ENCODE assay signal across 25 mouse cellular contexts in the genomic region with DNA sequence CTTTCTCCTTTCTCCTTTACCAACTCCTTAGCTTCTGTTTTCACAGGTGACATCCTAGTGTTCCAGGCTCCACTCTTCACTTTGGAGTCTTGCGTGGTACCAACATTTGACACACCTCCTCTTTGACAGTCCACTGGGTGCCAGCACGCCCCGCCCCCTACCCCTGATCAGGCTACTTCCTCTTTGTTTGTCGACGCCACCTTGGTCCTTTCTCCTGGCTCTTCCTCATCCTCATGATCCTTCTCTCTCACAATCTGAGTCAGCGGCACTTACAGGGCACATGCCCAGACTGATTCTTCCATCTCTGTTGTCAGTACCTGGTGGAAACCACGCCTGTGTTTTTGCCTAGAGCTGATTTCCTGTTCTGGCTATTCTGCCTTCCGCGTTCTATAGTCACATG. TPM values are rescaled to one million over a fixed set of nuclear protein-coding genes. Genes with fewer than 3 reads are reported as not detected.
DNase-seq lines count a peak whose midpoint lies in the region; ATAC-seq and TF ChIP-seq lines count a peak whose summit lies in the region.
"Had no signal": no experiment of that assay in that cellular context is flagged by ENCODE, and none has a peak within 500 bp of the region (broad histone marks: within the 10 kb centered on the region; RNA-seq: fewer than 3 reads in every experiment).

No protein-coding gene starts in this region.

- no peak overlapping the region for H3K9ac ChIP-seq in forebrain, embryonic 16.5 days (replicated peaks; ENCODE audit: low read depth, low read length)
- H3K9ac ChIP-seq: forebrain, embryonic 15.5 days; heart, embryonic 15.5 days; kidney, embryonic 15.5 days; limb, embryonic 13.5 days; liver, embryonic 15.5 days; neural tube, embryonic 13.5 days; stomach, embryonic 15.5 days had no signal

- H3K4me2 ChIP-seq in forebrain, embryonic 16.5 days (ENCODE audit: low read length), result no peak overlapping the region
- H3K4me2 ChIP-seq: forebrain, embryonic 15.5 days; heart, embryonic 15.5 days; kidney, embryonic 15.5 days; liver, embryonic 15.5 days; neural tube, embryonic 13.5 days; stomach, embryonic 15.5 days had no signal

- no peak for TF ChIP-seq POLR2A in testis, adult 2 months (IDR thresholded peaks at IDR 0.05; ENCODE audit: control insufficient read depth, low read depth, low read length)

- no peaks in the 10 kb centered on the region for H3K36me3 ChIP-seq in testis, adult 2 months (ENCODE audit: control insufficient read depth, insufficient read depth, low read length)
- no peaks in the 10 kb centered on the region for H3K36me3 ChIP-seq in forebrain, embryonic 16.5 days (ENCODE audit: control insufficient read depth, insufficient read depth)
- H3K36me3 ChIP-seq in forebrain, embryonic 10.5 days (replicated peaks), result no peaks in the 10 kb centered on the region
- H3K36me3 ChIP-seq: embryonic facial prominence, embryonic 10.5 days; forebrain, embryonic 15.5 days; heart, embryonic 15.5 days; kidney, embryonic 15.5 days; limb, embryonic 13.5 days; liver, embryonic 15.5 days; neural tube, embryonic 13.5 days; stomach, embryonic 15.5 days had no signal

- ATAC-seq in inflammation-experienced regulatory T-cells, adult 6 months, result peak; percentile 49
- no peak for ATAC-seq in forebrain, embryonic 16.5 days
- ATAC-seq: forebrain, embryonic 15.5 days; intestine, embryonic 16.5 days; lung, postnatal 0 days; midbrain, embryonic 16.5 days had no signal

- peak overlapping the region; percentile 31; the same call in 1 of the 2 replicates for H3K4me3 ChIP-seq in testis, adult 2 months (ENCODE audit: control insufficient read depth, low read depth, low read length)
- no peak overlapping the region for H3K4me3 ChIP-seq in forebrain, embryonic 16.5 days (replicated peaks; ENCODE audit: low read length)
- no peak overlapping the region for H3K4me3 ChIP-seq in forebrain, embryonic 10.5 days
- H3K4me3 ChIP-seq: embryonic facial prominence, embryonic 10.5 days; forebrain, embryonic 15.5 days; heart, adult 2 months; heart, embryonic 15.5 days; kidney, embryonic 15.5 days; limb, embryonic 13.5 days; liver, embryonic 15.5 days; megakaryocyte, embryonic 14.5 days; neural tube, embryonic 13.5 days; stomach, embryonic 15.5 days had no signal

- no peak overlapping the region for H3K27ac ChIP-seq in testis, adult 2 months (ENCODE audit: control insufficient read depth, insufficient read depth, low read depth, low read length)
- H3K27ac ChIP-seq in forebrain, embryonic 16.5 days (ENCODE audit: low read length), result no peak overlapping the region
- H3K27ac ChIP-seq in forebrain, embryonic 10.5 days, result no peak overlapping the region
- H3K27ac ChIP-seq: embryonic facial prominence, embryonic 10.5 days; forebrain, embryonic 15.5 days; heart, adult 2 months; heart, embryonic 15.5 days; kidney, embryonic 15.5 days; limb, embryonic 13.5 days; liver, embryonic 15.5 days; neural tube, embryonic 13.5 days; stomach, embryonic 15.5 days had no signal

- H3K27me3 ChIP-seq in testis, adult 2 months (ENCODE audit: control insufficient read depth, insufficient read depth, low read length), result no peaks in the 10 kb centered on the region
- H3K27me3 ChIP-seq in forebrain, embryonic 16.5 days (replicated peaks; ENCODE audit: control insufficient read depth, insufficient read depth, low read length), result no peaks in the 10 kb centered on the region
- no peaks in the 10 kb centered on the region for H3K27me3 ChIP-seq in forebrain, embryonic 10.5 days (ENCODE audit: poor library complexity, severe bottlenecking)
- H3K27me3 ChIP-seq: forebrain, embryonic 15.5 days; heart, embryonic 15.5 days; kidney, embryonic 15.5 days; limb, embryonic 13.5 days; liver, embryonic 15.5 days; megakaryocyte, embryonic 14.5 days; neural tube, embryonic 13.5 days; stomach, embryonic 15.5 days had no signal

- peaks cover 6% of the 10 kb centered on the region for H3K4me1 ChIP-seq in testis, adult 2 months (ENCODE audit: control insufficient read depth, insufficient read depth, low read length)
- no peaks in the 10 kb centered on the region for H3K4me1 ChIP-seq in forebrain, embryonic 16.5 days (replicated peaks; ENCODE audit: control insufficient read depth, insufficient read depth, low read length)
- H3K4me1 ChIP-seq in forebrain, embryonic 10.5 days, result no peaks in the 10 kb centered on the region
- H3K4me1 ChIP-seq: forebrain, embryonic 15.5 days; heart, embryonic 15.5 days; kidney, embryonic 15.5 days; liver, embryonic 15.5 days; megakaryocyte, embryonic 14.5 days; neural tube, embryonic 13.5 days; stomach, embryonic 15.5 days had no signal

- TF ChIP-seq CTCF in testis, adult 2 months (IDR thresholded peaks at IDR 0.05; ENCODE audit: control insufficient read depth, insufficient read depth, insufficient replicate concordance, low read depth, low read length), result no peak

- no peaks in the 10 kb centered on the region for H3K9me3 ChIP-seq in forebrain, embryonic 16.5 days (ENCODE audit: control insufficient read depth, low read length)
- H3K9me3 ChIP-seq in forebrain, embryonic 10.5 days, result no peaks in the 10 kb centered on the region
- H3K9me3 ChIP-seq: embryonic facial prominence, embryonic 10.5 days; forebrain, embryonic 15.5 days; heart, embryonic 15.5 days; kidney, embryonic 15.5 days; limb, embryonic 13.5 days; liver, embryonic 15.5 days; megakaryocyte, embryonic 14.5 days; neural tube, embryonic 13.5 days; stomach, embryonic 15.5 days had no signal

- DNase-seq in testis, postnatal 10 days (ENCODE audit: low spot score), result no peak
- DNase-seq in CD8-positive naive resting alpha-beta T cell, adult 2 months (ENCODE audit: low read depth in 2 of 2, low spot score in 2 of 2), result peak; percentile 6 to 17
- DNase-seq in spleen, postnatal 36 days (ENCODE audit: low spot score in 2 of 2), result peak; percentile 25 to 35
- no peak for DNase-seq in frontal cortex, postnatal 10 days (ENCODE audit: low spot score in 2 of 2)
- no peak for DNase-seq in forebrain, embryonic 10.5 days (ENCODE audit: extremely low spot score, low spot score)
- DNase-seq: adrenal gland, adult 8-10 months; cerebellum, adult 11-12 months; cerebellum, postnatal 25 days; heart, adult 2 months had no signal

- WGBS in forebrain, embryonic 16.5 days, result 91% methylated on average over 9 of the region's 9 CpGs
- WGBS in forebrain, embryonic 10.5 days, result 93% methylated on average over 9 of the region's 9 CpGs

RNA-seq across cellular contexts. Expression of a gene that starts 5.9 kb away (rescaled TPM):
- 29.0 and 31.1 TPM in 2 replicates for polyA plus RNA-seq in testis, adult 2 months (2012; rRNA removed)
- polyA plus RNA-seq in inflammation-experienced regulatory T-cells, adult 6 months (2017; shearing (Covaris generic)), result 1 to 10 TPM in 1 of 3 experiments, under 1 TPM in 2; 0.86 to 1.2 (median 0.99) TPM
- 0.11 and 0.35 TPM in 2 replicates for polyA plus RNA-seq in forebrain, embryonic 16.5 days (2015; fragmentation: Nextera tagmentation; extraction: Ambion mirVana)
- polyA plus RNA-seq in forebrain, embryonic 10.5 days (2016; fragmentation: Nextera tagmentation; extraction: Ambion mirVana), result 0.11 TPM in 1 of 2 replicates, not detected in the other
- polyA plus RNA-seq: C2C12 had no signal

Comparison
In these comparisons a context has a peak if more than half of its experiments do, and no peak if none do; other contexts are left out.
1. DNase-seq: peak in CD8-positive naive resting alpha-beta T cell, adult 2 months (2 of 2) and spleen, postnatal 36 days (2 of 2); none in testis, postnatal 10 days (single experiment), frontal cortex, postnatal 10 days (0 of 2) and forebrain, embryonic 10.5 days (single experiment).
2. RNA of a gene that starts 5.9 kb away (polyA plus RNA-seq): 29.0 to 31.1 TPM in testis, adult 2 months; 0.86 to 1.2 TPM in inflammation-experienced regulatory T-cells, adult 6 months, 0.11 to 0.35 TPM in forebrain, embryonic 16.5 days and 0.11 TPM in forebrain, embryonic 10.5 days; every median in the first group is over 10 times any median in the second.